Mouse (Mus musculus) midbrain, embryonic 11.5 days (tissue): ENCODE measurements around the gene Tmco5. TPM values are rescaled to one million over a fixed set of nuclear protein-coding genes. Genes with fewer than 3 reads are reported as not detected.

Experiments used
- ATAC-seq: fragments of 200-750 bp; cut with Nextera tagmentation; 2 replicates; pipeline ENCODE4 v1.8.0; 2017; ENCODE audit warnings: moderate TSS enrichment, moderate library complexity; ENCODE audit not compliant: low FRiP score
- DNase-seq: peaks from one replicate; pipeline ENCODE4 v3.0.0; 2015; ENCODE audit warnings: low spot score; ENCODE audit errors: missing footprints
- H3K27ac ChIP-seq: fragments of 300-500 bp; sonication (generic); 2 replicates; pipeline ENCODE4 v1.5.1; 2014; ENCODE audit warnings: low read depth, low read length
- H3K27me3 ChIP-seq: fragments of 300-500 bp; sonication (generic); 2 replicates; pipeline ENCODE4 v1.6.1; 2014; ENCODE audit warnings: mild to moderate bottlenecking, low read length, moderate library complexity, mixed read lengths; ENCODE audit not compliant: control insufficient read depth, insufficient read depth
- H3K36me3 ChIP-seq: fragments of 300-500 bp; sonication (generic); 2 replicates; pipeline ENCODE4 v1.6.1; 2014; ENCODE audit warnings: mild to moderate bottlenecking, low read length, moderate library complexity, mixed read lengths; ENCODE audit not compliant: control insufficient read depth, insufficient read depth
- H3K4me1 ChIP-seq: fragments of 300-500 bp; sonication (generic); 2 replicates; pipeline ENCODE4 v1.6.1; 2014; ENCODE audit warnings: low read length; ENCODE audit not compliant: control insufficient read depth, insufficient read depth
- H3K4me2 ChIP-seq: fragments of 300-500 bp; sonication (generic); 2 replicates; pipeline ENCODE4 v1.6.1; 2014; ENCODE audit warnings: mild to moderate bottlenecking, moderate library complexity
- H3K4me3 ChIP-seq: fragments of 300-500 bp; sonication (generic); 2 replicates; pipeline ENCODE4 v1.5.1; 2014; ENCODE audit warnings: low read depth, low read length
- H3K9ac ChIP-seq: fragments of 300-500 bp; sonication (generic); 2 replicates; pipeline ENCODE4 v1.6.1; 2014; ENCODE audit warnings: low read length
- H3K9me3 ChIP-seq: fragments of 300-500 bp; sonication (generic); 2 replicates; pipeline ENCODE4 v1.6.1; 2016; ENCODE audit warnings: low read length; ENCODE audit not compliant: control insufficient read depth
- WGBS: fragments of 180-500 bp; shearing (Covaris S2); extraction: QIAGEN DNeasy Blood & Tissue Kit; methylation state at CpG from one replicate; pipeline ENCODE4 v1.1.7; 2014; 5-methylcytosine and 5-hydroxymethylcytosine counted together
- polyA plus RNA-seq: library from polyadenylated mRNA; unstranded; fragments of >200 nt; fragmentation: Nextera tagmentation; extraction: Ambion mirVana; gene quantifications from 2 replicates; pipeline ENCODE4 v1.2.1, GENCODE M21; 2014

Tmco5 gene
- polyA plus RNA-seq, 1 experiment from 2014 or later, result not detected

- Histone ChIP-seq H3K36me3 (no peaks in the 10 kb centered on the region), H3K9me3 (no peaks in the 10 kb centered on the region), H3K27me3 (no peaks in the 10 kb centered on the region), H3K4me2 (no peak overlapping the region), H3K4me1 (no peaks in the 10 kb centered on the region), H3K27ac (no peak overlapping the region), H3K4me3 (no peak overlapping the region), H3K9ac (no peak overlapping the region)
- DNase-seq (no peak), ATAC-seq (no peak)
- WGBS, result 67% methylated on average over 2 of the region's 2 CpGs
These were observed 57.9 kb downstream of the Tmco5 start for GRCm38 (mm10) chr2:116936371-116936770.

- no peaks in the 10 kb centered on the region for H3K36me3 ChIP-seq
- H3K4me3 ChIP-seq, result no peak overlapping the region
- H3K4me2 ChIP-seq, result no peak overlapping the region
- H3K27ac ChIP-seq, result no peak overlapping the region
- 89% methylated on average over 1 of the region's 1 CpGs for WGBS
- H3K9me3 ChIP-seq, result no peaks in the 10 kb centered on the region
- no peak for ATAC-seq
- no peaks in the 10 kb centered on the region for H3K27me3 ChIP-seq
- no peak for DNase-seq
- H3K9ac ChIP-seq, result no peak overlapping the region
- H3K4me1 ChIP-seq, result no peaks in the 10 kb centered on the region
These were observed 58.7 kb downstream of the Tmco5 start for GRCm38 (mm10) chr2:116937166-116937565.

GRCm38 (mm10) chr2:116941816-116942215, 63.3 kb downstream of the Tmco5 start:
- Histone ChIP-seq H3K9ac (no peak overlapping the region), H3K9me3 (no peaks in the 10 kb centered on the region), H3K27me3 (no peaks in the 10 kb centered on the region), H3K36me3 (no peaks in the 10 kb centered on the region), H3K27ac (no peak overlapping the region), H3K4me1 (no peaks in the 10 kb centered on the region), H3K4me3 (no peak overlapping the region), H3K4me2 (no peak overlapping the region)
- WGBS, result 87% methylated on average over 3 of the region's 3 CpGs
- no peak for ATAC-seq
- DNase-seq, result no peak

Other genes with a start within 250 kb of the Tmco5 start
- 20.1 and 21.4 TPM in 2 replicates for gene Spred1, start 242.7 kb downstream of the Tmco5 start, polyA plus RNA-seq